Comparison of ENCODE assay signal across 29 mouse cellular contexts in genomic region chr4:135419996-135420395, GRCm38 (mm10). TPM values are rescaled to one million over a fixed set of nuclear protein-coding genes. Genes with fewer than 3 reads are reported as not detected.
DNase-seq lines count a peak whose midpoint lies in the region; ATAC-seq and TF ChIP-seq lines count a peak whose summit lies in the region.
"Had no signal": no experiment of that assay in that cellular context is flagged by ENCODE, and none has a peak within 500 bp of the region (broad histone marks: within the 10 kb centered on the region; RNA-seq: fewer than 3 reads in every experiment).

No protein-coding gene starts in this region.

- H3K27me3 ChIP-seq in liver, adult 2 months (ENCODE audit: control insufficient read depth, insufficient read depth, low read length): no peaks in the 10 kb centered on the region
- no peaks in the 10 kb centered on the region for H3K27me3 ChIP-seq in liver, embryonic 11.5 days (replicated peaks; ENCODE audit: control insufficient read depth, insufficient read depth, low read length)
- H3K27me3 ChIP-seq in hindbrain, embryonic 14.5 days (ENCODE audit: control insufficient read depth, insufficient read depth, low read length): no peaks in the 10 kb centered on the region
- H3K27me3 ChIP-seq: embryonic facial prominence, embryonic 13.5 days; forebrain, embryonic 12.5 days; forebrain, embryonic 15.5 days; heart, embryonic 13.5 days; hindbrain, embryonic 15.5 days had no signal

- H3K4me1 ChIP-seq in liver, adult 2 months (ENCODE audit: control insufficient read depth, insufficient read depth, low read length): peaks cover 2% of the 10 kb centered on the region; the same call in 1 of the 2 replicates
- peaks cover 8% of the 10 kb centered on the region; the same call in 1 of the 2 replicates for H3K4me1 ChIP-seq in liver, embryonic 11.5 days (replicated peaks; ENCODE audit: control insufficient read depth, insufficient read depth, low read length)
- H3K4me1 ChIP-seq in hindbrain, embryonic 14.5 days (replicated peaks; ENCODE audit: control insufficient read depth, insufficient read depth, low read length): no peaks in the 10 kb centered on the region
- H3K4me1 ChIP-seq: embryonic facial prominence, embryonic 10.5 days; embryonic facial prominence, embryonic 13.5 days; forebrain, embryonic 12.5 days; heart, embryonic 13.5 days; hindbrain, embryonic 15.5 days had no signal

- WGBS in liver, adult 2 months: 90% methylated on average over 21 of the region's 21 CpGs
- WGBS in liver, embryonic 11.5 days: 83% methylated on average over 21 of the region's 21 CpGs
- WGBS in hindbrain, embryonic 14.5 days: 92% methylated on average over 21 of the region's 21 CpGs

- no peak overlapping the region for H3K4me3 ChIP-seq in liver, adult 2 months (ENCODE audit: insufficient read depth, low read depth, low read length)
- H3K4me3 ChIP-seq in liver, embryonic 11.5 days (ENCODE audit: low read depth, low read length): no peak overlapping the region
- no peak overlapping the region for H3K4me3 ChIP-seq in hindbrain, embryonic 14.5 days (replicated peaks; ENCODE audit: low read length)
- H3K4me3 ChIP-seq: embryonic facial prominence, embryonic 10.5 days; embryonic facial prominence, embryonic 13.5 days; erythroblast, embryonic 14.5 days; forebrain, embryonic 12.5 days; forebrain, embryonic 15.5 days; heart, adult 2 months; heart, embryonic 10.5 days; heart, embryonic 13.5 days; hindbrain, embryonic 15.5 days had no signal

- TF ChIP-seq POLR2A in liver, adult 2 months (IDR thresholded peaks at IDR 0.05; ENCODE audit: extremely low read depth, insufficient read depth, low read length): no peak

- no peak overlapping the region for H3K9ac ChIP-seq in liver, adult 2 months (ENCODE audit: low read depth, low read length)
- no peak overlapping the region for H3K9ac ChIP-seq in liver, embryonic 11.5 days (ENCODE audit: low read depth, low read length)
- H3K9ac ChIP-seq in hindbrain, embryonic 14.5 days: no peak overlapping the region
- H3K9ac ChIP-seq: embryonic facial prominence, embryonic 13.5 days; forebrain, embryonic 12.5 days; forebrain, embryonic 15.5 days; heart, embryonic 13.5 days; hindbrain, embryonic 15.5 days had no signal

- no peak overlapping the region for H3K4me2 ChIP-seq in liver, embryonic 11.5 days
- no peak overlapping the region for H3K4me2 ChIP-seq in hindbrain, embryonic 14.5 days (replicated peaks)
- H3K4me2 ChIP-seq: embryonic facial prominence, embryonic 13.5 days; forebrain, embryonic 12.5 days; forebrain, embryonic 15.5 days; heart, embryonic 13.5 days; hindbrain, embryonic 15.5 days had no signal

- no peaks in the 10 kb centered on the region for H3K79me2 ChIP-seq in liver, adult 2 months (ENCODE audit: control insufficient read depth, insufficient read depth, low read length)

- no peaks in the 10 kb centered on the region for H3K9me3 ChIP-seq in liver, embryonic 11.5 days (ENCODE audit: control insufficient read depth, low read length)
- no peaks in the 10 kb centered on the region for H3K9me3 ChIP-seq in hindbrain, embryonic 14.5 days (ENCODE audit: control insufficient read depth, low read length)
- H3K9me3 ChIP-seq: embryonic facial prominence, embryonic 10.5 days; embryonic facial prominence, embryonic 13.5 days; forebrain, embryonic 12.5 days; forebrain, embryonic 15.5 days; heart, embryonic 10.5 days; heart, embryonic 13.5 days; hindbrain, embryonic 15.5 days had no signal

- ATAC-seq in liver, embryonic 11.5 days (replicated peaks; ENCODE audit: low FRiP score): no peak
- no peak for ATAC-seq in hindbrain, embryonic 14.5 days (ENCODE audit: low FRiP score)
- ATAC-seq: CD4-positive, CD25-positive, alpha-beta regulatory T cell, adult 4 months; forebrain, embryonic 15.5 days; intestine, postnatal 0 days had no signal

- no peak overlapping the region for H3K27ac ChIP-seq in liver, adult 2 months (replicated peaks; ENCODE audit: insufficient read depth, low read depth, low read length)
- no peak overlapping the region for H3K27ac ChIP-seq in liver, embryonic 11.5 days (ENCODE audit: low read depth, low read length)
- H3K27ac ChIP-seq in hindbrain, embryonic 14.5 days: no peak overlapping the region
- H3K27ac ChIP-seq: embryonic facial prominence, embryonic 10.5 days; embryonic facial prominence, embryonic 13.5 days; forebrain, embryonic 12.5 days; forebrain, embryonic 15.5 days; heart, adult 2 months; heart, embryonic 10.5 days; heart, embryonic 13.5 days; hindbrain, embryonic 15.5 days had no signal

- TF ChIP-seq CTCF in liver, adult 2 months (IDR thresholded peaks at IDR 0.05; ENCODE audit: low read depth, low read length): no peak

- peak; percentile 72 for DNase-seq in liver, adult 2 months (ENCODE audit: extremely low read depth, low read depth, low spot score)
- DNase-seq in liver, embryonic 11.5 days (ENCODE audit: low spot score): no peak
- DNase-seq in ES-CJ7 (ENCODE audit: low read depth, low spot score) (peak; percentile 95), ZHBTc4 (ENCODE audit: low read depth, low spot score) (peak; percentile 95)
- no peak for DNase-seq in frontal cortex, postnatal 14 days (ENCODE audit: low spot score in 2 of 2)
- DNase-seq in hindbrain, embryonic 14.5 days (ENCODE audit: low spot score): no peak
- DNase-seq: adrenal gland, adult 2 months; adrenal gland, postnatal 25 days; cerebellum, adult 18-20 months; cerebellum, adult 9-11 months; cerebellum, postnatal 25 days; gastrocnemius, postnatal 10 days; gastrocnemius, postnatal 36 days; heart, adult 2 months; heart, postnatal 14 days; heart, postnatal 4 days had no signal

- no peaks in the 10 kb centered on the region for H3K36me3 ChIP-seq in liver, adult 2 months (ENCODE audit: control insufficient read depth, insufficient read depth, low read length)
- no peaks in the 10 kb centered on the region for H3K36me3 ChIP-seq in liver, embryonic 11.5 days (ENCODE audit: control insufficient read depth, insufficient read depth, low read length)
- peaks cover 96% of the 10 kb centered on the region for H3K36me3 ChIP-seq in hindbrain, embryonic 14.5 days (replicated peaks; ENCODE audit: control insufficient read depth, insufficient read depth)

RNA-seq across cellular contexts. Expression of gene Rcan3, which starts 13.7 kb away (rescaled TPM):
- total RNA-seq in liver, adult 2 months (2014; rRNA removed): 1.1 and 1.7 TPM in 2 replicates
- 1.5 and 1.8 TPM in 2 replicates for polyA plus RNA-seq in liver, adult 2 months (2012; rRNA removed)
- polyA plus RNA-seq in liver, embryonic 11.5 days (2014; fragmentation: Nextera tagmentation; extraction: Ambion mirVana): 8.6 and 9.2 TPM in 2 replicates
- polyA plus RNA-seq in hindbrain, embryonic 14.5 days (2014; fragmentation: Nextera tagmentation; extraction: Ambion mirVana): 46.0 and 48.8 TPM in 2 replicates

RNA-seq across cellular contexts. Expression of gene Ncmap, which starts 22.0 kb away (rescaled TPM):
- total RNA-seq in liver, adult 2 months (2014; rRNA removed): 0.60 and 3.7 TPM in 2 replicates
- polyA plus RNA-seq in liver, adult 2 months (2012; rRNA removed): 2.8 and 3.6 TPM in 2 replicates
- 0.86 TPM in 1 of 2 replicates, not detected in the other for polyA plus RNA-seq in liver, embryonic 11.5 days (2014; fragmentation: Nextera tagmentation; extraction: Ambion mirVana)
- polyA plus RNA-seq in hindbrain, embryonic 14.5 days (2014; fragmentation: Nextera tagmentation; extraction: Ambion mirVana): 0.90 and 1.0 TPM in 2 replicates
- total RNA-seq: adrenal gland, postnatal 25 days; common myeloid progenitor, adult 5-6 weeks; granulocyte monocyte progenitor cell, adult 5-6 weeks had no signal
- polyA plus RNA-seq: erythroblast, embryonic 14.5 days; hindbrain, embryonic 11.5 days had no signal

Comparison
In these comparisons a context has a peak if more than half of its experiments do, and no peak if none do; other contexts are left out.
1. DNase-seq: peak in liver, adult 2 months (single experiment), ES-CJ7 (single experiment) and ZHBTc4 (single experiment); none in liver, embryonic 11.5 days (single experiment), frontal cortex, postnatal 14 days (0 of 2) and hindbrain, embryonic 14.5 days (single experiment).